Mouse (Mus musculus): ENCODE results near the gene Olfr1278. TPM values are rescaled to one million over a fixed set of nuclear protein-coding genes. Genes with fewer than 3 reads are reported as not detected.
"Not testable (repeated sequence)": the region's sequence is repeated elsewhere in the genome, so short reads cannot be mapped to it uniquely, and the experiment has no call there.

Olfr1278 gene
- polyA plus RNA-seq (2015; fragmentation: Nextera tagmentation; extraction: Ambion mirVana): not detected in 2 replicates

DNA sequence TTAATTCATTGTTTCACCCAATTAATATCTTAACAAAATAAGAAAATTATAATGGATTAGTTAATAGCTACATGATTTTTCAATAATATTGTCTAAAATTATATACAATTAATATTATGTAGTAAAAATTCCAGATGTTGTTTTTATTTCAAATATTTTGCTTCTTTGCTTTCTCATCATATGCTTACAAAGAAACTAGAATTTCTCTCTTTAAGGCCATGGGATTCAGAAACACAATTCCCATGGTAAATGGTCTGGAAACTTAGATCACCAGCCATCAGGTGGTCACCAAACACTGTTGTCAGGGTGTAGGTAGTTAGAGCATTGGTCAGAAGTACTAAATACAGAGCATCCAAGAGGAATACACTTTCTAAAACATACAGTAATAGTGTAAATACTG, at the start of gene Olfr1278:
Gene Olfr1278 (plus strand): TSS at position 301 of the 400 bp plus-strand sequence.
- Histone ChIP-seq H3K9ac (replicated peaks; ENCODE audit: low read length) (no peak within 1 kb of the TSS), H3K4me3 (ENCODE audit: low read length) (no peak within 1 kb of the TSS), H3K27me3 (ENCODE audit: insufficient read depth, low read length) (no peaks in the 10 kb centered on the region), H3K4me1 (ENCODE audit: insufficient read depth, low read length) (no peaks in the 10 kb centered on the region), H3K9me3 (ENCODE audit: low read length) (no peaks in the 10 kb centered on the region), H3K36me3 (ENCODE audit: insufficient read depth, low read length) (no peaks in the 10 kb centered on the region), H3K4me2 (replicated peaks; ENCODE audit: low read depth, low read length) (no peak within 1 kb of the TSS), H3K27ac (ENCODE audit: low read length) (no peak within 1 kb of the TSS)
- no peak for ATAC-seq (ENCODE audit: low FRiP score, low TSS enrichment)

DNA sequence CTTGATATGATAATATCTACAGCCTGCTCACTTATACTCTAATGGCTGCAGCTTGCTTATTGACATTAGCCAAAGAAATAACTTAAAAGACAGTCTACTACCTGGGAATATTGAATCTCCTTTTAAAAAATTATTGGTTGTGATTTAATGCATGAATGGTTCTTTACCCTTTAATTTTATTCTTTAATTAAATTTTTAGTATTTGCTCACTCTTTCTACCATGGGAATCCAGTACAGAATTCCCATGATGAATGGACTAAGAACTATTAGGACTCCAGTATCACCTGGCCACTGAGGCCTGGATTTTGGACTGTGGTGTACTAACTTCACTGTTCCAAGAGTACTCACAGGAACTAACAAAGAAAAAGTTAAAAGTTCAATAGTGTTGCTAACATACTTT, 35.7 kb upstream of the Olfr1278 start, which contains the start of gene Olfr1276:
Gene Olfr1276 (plus strand): TSS at position 301 of the 400 bp plus-strand sequence.
- no peak within 1 kb of the TSS for H3K9ac ChIP-seq (replicated peaks; ENCODE audit: low read length)
- ATAC-seq (ENCODE audit: low FRiP score, low TSS enrichment): no peak
- no peaks in the 10 kb centered on the region for H3K9me3 ChIP-seq (ENCODE audit: low read length)
- no peaks in the 10 kb centered on the region for H3K4me1 ChIP-seq (ENCODE audit: insufficient read depth, low read length)
- H3K4me2 ChIP-seq (replicated peaks; ENCODE audit: low read depth, low read length): no peak within 1 kb of the TSS
- no peak within 1 kb of the TSS for H3K27ac ChIP-seq (ENCODE audit: low read length)
- H3K27me3 ChIP-seq (ENCODE audit: insufficient read depth, low read length): no peaks in the 10 kb centered on the region
- H3K36me3 ChIP-seq (ENCODE audit: insufficient read depth, low read length): no peaks in the 10 kb centered on the region
- no peak within 1 kb of the TSS for H3K4me3 ChIP-seq (ENCODE audit: low read length)

DNA sequence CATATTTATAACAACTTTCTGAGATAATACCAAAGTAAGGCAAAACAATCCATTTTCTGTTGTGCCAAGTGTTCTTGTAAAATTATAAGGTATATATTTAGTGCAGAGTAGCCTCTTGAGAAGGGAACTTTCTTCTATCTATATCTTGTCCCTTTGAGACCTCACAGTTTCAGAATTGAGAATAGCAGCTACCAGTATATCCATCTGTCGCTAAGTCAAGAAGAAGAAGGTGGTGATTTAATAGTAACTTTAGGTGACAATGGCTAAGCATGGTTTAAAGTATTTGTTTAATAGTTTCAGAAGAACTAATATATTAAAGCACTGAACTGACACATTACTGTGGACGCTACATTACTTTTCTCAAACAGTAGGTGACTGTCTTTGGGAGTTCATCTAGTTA, 15.9 kb upstream of the Olfr1278 start, which contains the start of gene Olfr1277:
Gene Olfr1277 (minus strand): TSS at position 101 of the 400 bp plus-strand sequence.
- no peak within 1 kb of the TSS for H3K9ac ChIP-seq (replicated peaks; ENCODE audit: low read length)
- 70% methylated on average over 2 of the region's 2 CpGs for WGBS
- no peak for ATAC-seq (ENCODE audit: low FRiP score, low TSS enrichment)

DNA sequence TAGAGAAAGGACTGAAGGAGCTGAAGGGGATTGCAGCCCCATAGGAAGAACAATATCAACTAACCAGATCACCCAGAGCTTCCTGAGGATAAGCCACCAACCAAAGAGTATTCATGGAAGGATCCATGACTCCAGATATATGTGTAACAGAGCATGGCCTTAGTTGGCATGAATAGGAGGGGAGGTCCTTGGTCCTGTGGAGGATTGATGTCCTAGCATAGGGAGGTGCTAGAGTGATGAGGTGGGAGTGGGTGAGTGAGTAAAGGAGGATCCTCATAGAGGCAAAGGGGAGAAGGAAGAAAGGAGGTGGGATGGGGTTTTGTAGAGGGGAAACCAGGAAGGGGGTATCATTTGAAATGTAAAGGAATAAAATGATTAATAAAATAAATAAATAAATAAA, 8.6 kb downstream of the Olfr1278 start:
- Histone ChIP-seq H3K27ac (ENCODE audit: low read length) (no peak overlapping the region), H3K4me1 (ENCODE audit: insufficient read depth, low read length) (no peaks in the 10 kb centered on the region), H3K9me3 (ENCODE audit: low read length) (no peaks in the 10 kb centered on the region), H3K27me3 (ENCODE audit: insufficient read depth, low read length) (no peaks in the 10 kb centered on the region), H3K9ac (replicated peaks; ENCODE audit: low read length) (no peak overlapping the region), H3K4me2 (replicated peaks; ENCODE audit: low read depth, low read length) (no peak overlapping the region), H3K36me3 (ENCODE audit: insufficient read depth, low read length) (no peaks in the 10 kb centered on the region), H3K4me3 (ENCODE audit: low read length) (no peak overlapping the region)
- ATAC-seq (ENCODE audit: low FRiP score, low TSS enrichment): no peak

More for the DNA sequence above, 15.9 kb upstream of the Olfr1278 start, which contains the start of gene Olfr1277:
- Histone ChIP-seq H3K27me3 (ENCODE audit: insufficient read depth, low read length) (no peaks in the 10 kb centered on the region), H3K4me1 (ENCODE audit: insufficient read depth, low read length) (no peaks in the 10 kb centered on the region), H3K9me3 (ENCODE audit: low read length) (no peaks in the 10 kb centered on the region), H3K4me2 (replicated peaks; ENCODE audit: low read depth, low read length) (no peak within 1 kb of the TSS), H3K27ac (ENCODE audit: low read length) (no peak within 1 kb of the TSS), H3K4me3 (ENCODE audit: low read length) (no peak within 1 kb of the TSS), H3K36me3 (ENCODE audit: insufficient read depth, low read length) (no peaks in the 10 kb centered on the region)

DNA sequence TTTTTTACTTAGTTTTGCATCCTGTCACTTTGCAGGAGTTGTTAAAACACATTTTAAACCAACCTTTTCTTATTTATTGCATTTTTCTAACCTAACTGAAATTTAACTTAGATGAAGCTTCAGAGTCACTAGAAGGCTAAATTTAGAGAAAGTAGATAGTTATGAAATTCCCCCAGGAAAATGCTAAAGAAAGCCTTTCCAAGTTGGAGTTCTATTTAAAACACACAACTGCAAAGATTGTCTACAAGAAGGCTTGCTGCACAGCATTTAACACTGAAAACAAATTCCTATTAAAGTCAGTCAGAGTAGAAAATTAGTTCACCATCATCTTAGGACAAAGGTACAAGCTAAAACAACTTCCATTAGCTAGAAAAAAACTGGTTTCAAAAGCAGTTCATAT, 10.4 kb downstream of the Olfr1278 start, which contains the start of gene Olfr1279:
Gene Olfr1279 (plus strand): TSS at position 262 of the 400 bp plus-strand sequence.
- H3K4me3 ChIP-seq (ENCODE audit: low read length): no peak within 1 kb of the TSS
- no peak within 1 kb of the TSS for H3K4me2 ChIP-seq (replicated peaks; ENCODE audit: low read depth, low read length)
- ATAC-seq (ENCODE audit: low FRiP score, low TSS enrichment): no peak
- no peaks in the 10 kb centered on the region for H3K9me3 ChIP-seq (ENCODE audit: low read length)
- H3K27me3 ChIP-seq (ENCODE audit: insufficient read depth, low read length): no peaks in the 10 kb centered on the region
- no peaks in the 10 kb centered on the region for H3K36me3 ChIP-seq (ENCODE audit: insufficient read depth, low read length)
- no peak within 1 kb of the TSS for H3K27ac ChIP-seq (ENCODE audit: low read length)
- no peaks in the 10 kb centered on the region for H3K4me1 ChIP-seq (ENCODE audit: insufficient read depth, low read length)
- no peak within 1 kb of the TSS for H3K9ac ChIP-seq (replicated peaks; ENCODE audit: low read length)

DNA sequence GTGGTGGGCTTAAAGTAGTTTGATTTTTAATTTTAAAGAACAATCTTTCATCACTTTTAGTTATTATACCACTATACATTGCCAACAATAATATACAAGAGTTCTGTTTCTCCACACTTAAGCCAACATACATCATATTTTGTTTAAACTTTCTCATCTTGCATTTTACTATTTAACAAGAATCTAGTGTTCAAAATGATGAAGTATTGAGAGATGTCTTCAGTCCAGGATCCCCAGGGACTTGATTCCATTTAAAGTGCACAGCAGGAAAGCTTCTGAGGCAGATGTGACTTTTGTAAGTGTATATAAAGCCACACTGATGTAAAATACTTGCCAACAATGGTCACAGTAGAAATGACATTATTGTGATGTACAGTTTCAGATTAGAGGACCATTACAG, 23.8 kb downstream of the Olfr1278 start, which contains the start of gene Olfr1280:
Gene Olfr1280 (plus strand): TSS at position 301 of the 400 bp plus-strand sequence.
- no peaks in the 10 kb centered on the region for H3K36me3 ChIP-seq (ENCODE audit: insufficient read depth, low read length)
- no peak within 1 kb of the TSS for H3K4me2 ChIP-seq (replicated peaks; ENCODE audit: low read depth, low read length)
- no peaks in the 10 kb centered on the region for H3K9me3 ChIP-seq (ENCODE audit: low read length)
- no peak for ATAC-seq (ENCODE audit: low FRiP score, low TSS enrichment)
- H3K27me3 ChIP-seq (ENCODE audit: insufficient read depth, low read length): no peaks in the 10 kb centered on the region
- H3K4me3 ChIP-seq (ENCODE audit: low read length): no peak within 1 kb of the TSS
- no peaks in the 10 kb centered on the region for H3K4me1 ChIP-seq (ENCODE audit: insufficient read depth, low read length)
- H3K27ac ChIP-seq (ENCODE audit: low read length): no peak within 1 kb of the TSS
- H3K9ac ChIP-seq (replicated peaks; ENCODE audit: low read length): no peak within 1 kb of the TSS

DNA sequence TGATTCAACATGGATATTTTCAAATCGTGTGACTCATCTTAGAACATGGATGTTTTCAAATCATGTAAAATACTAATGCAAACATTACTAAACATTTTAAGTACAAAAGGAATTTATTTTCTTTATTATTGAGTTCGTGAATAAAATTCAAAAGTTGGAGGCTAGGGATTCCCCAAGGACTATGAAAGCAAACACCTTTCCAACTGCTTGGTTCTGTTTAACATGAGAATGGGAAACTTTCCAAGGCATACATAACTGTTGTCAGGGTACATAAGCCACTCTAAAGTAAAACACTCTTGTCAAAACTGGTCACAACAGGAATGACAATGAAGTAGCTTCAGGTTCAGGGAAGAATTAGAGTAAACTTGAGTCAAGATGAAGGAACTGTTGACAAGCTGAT, 36.3 kb downstream of the Olfr1278 start, which contains the start of gene Olfr1281:
Gene Olfr1281 (plus strand): TSS at position 301 of the 400 bp plus-strand sequence.
- Histone ChIP-seq H3K36me3 (ENCODE audit: insufficient read depth, low read length) (no peaks in the 10 kb centered on the region), H3K4me2 (replicated peaks; ENCODE audit: low read depth, low read length) (no peak within 1 kb of the TSS), H3K9me3 (ENCODE audit: low read length) (no peaks in the 10 kb centered on the region), H3K27ac (ENCODE audit: low read length) (no peak within 1 kb of the TSS), H3K4me3 (ENCODE audit: low read length) (no peak within 1 kb of the TSS), H3K4me1 (ENCODE audit: insufficient read depth, low read length) (no peaks in the 10 kb centered on the region), H3K9ac (replicated peaks; ENCODE audit: low read length) (no peak within 1 kb of the TSS), H3K27me3 (ENCODE audit: insufficient read depth, low read length) (no peaks in the 10 kb centered on the region)
- 77% methylated on average over 2 of the region's 2 CpGs for WGBS
- no peak for ATAC-seq (ENCODE audit: low FRiP score, low TSS enrichment)

DNA sequence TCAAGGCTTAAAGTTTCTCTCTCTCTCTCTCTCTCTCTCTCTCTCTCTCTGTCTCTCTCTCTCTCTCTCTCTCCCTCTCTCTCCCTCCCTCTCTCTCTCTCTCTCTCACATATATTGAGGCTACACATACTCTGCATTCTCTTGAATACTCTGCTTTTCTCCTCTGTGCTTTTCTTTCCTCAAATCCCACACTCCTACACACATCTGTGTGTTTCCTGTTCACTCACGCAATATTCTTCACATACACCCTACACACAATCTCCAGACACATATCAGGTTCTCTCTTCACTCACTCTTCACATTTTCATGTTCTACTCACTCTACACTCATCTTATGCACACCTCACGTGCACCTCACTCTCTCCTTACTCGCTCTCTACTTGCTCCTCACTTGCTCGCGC, 43.8 kb downstream of the Olfr1278 start:
- not testable (repeated sequence) for H3K9me3 ChIP-seq (ENCODE audit: low read length); H3K4me2 ChIP-seq (replicated peaks; ENCODE audit: low read depth, low read length); H3K4me3 ChIP-seq (ENCODE audit: low read length); H3K27ac ChIP-seq (ENCODE audit: low read length); H3K36me3 ChIP-seq (ENCODE audit: insufficient read depth, low read length); H3K4me1 ChIP-seq (ENCODE audit: insufficient read depth, low read length); H3K9ac ChIP-seq (replicated peaks; ENCODE audit: low read length); H3K27me3 ChIP-seq (ENCODE audit: insufficient read depth, low read length); ATAC-seq (ENCODE audit: low FRiP score, low TSS enrichment)
- 87% methylated on average over 5 of the region's 5 CpGs for WGBS

DNA sequence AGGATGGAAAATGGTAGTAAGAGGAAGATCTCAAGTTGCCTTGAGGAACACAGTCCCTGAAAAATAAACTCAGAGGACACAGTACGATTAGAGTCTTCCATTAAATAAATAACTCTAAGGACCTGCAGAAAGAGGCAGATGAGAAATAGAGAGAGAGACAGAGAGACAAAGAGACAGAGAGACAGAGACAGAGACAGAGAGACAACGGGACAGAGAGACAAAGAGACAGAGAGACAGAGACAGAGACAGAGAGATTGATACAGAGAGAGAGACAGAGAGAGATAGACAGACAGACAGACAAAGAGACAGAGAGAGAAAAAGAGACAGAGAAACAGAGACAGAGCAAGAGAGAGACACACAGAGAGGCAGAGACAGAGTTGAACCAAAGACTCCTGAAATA, 46.0 kb downstream of the Olfr1278 start, which contains the start of gene Olfr1282:
Gene Olfr1282 (minus strand): TSS at position 101 of the 400 bp plus-strand sequence.
- 77% methylated on average over 2 of the region's 2 CpGs for WGBS
- Histone ChIP-seq H3K4me3 (ENCODE audit: low read length) (no peak within 1 kb of the TSS), H3K27me3 (ENCODE audit: insufficient read depth, low read length) (no peaks in the 10 kb centered on the region), H3K4me2 (replicated peaks; ENCODE audit: low read depth, low read length) (no peak within 1 kb of the TSS), H3K27ac (ENCODE audit: low read length) (no peak within 1 kb of the TSS), H3K9me3 (ENCODE audit: low read length) (no peaks in the 10 kb centered on the region), H3K36me3 (ENCODE audit: insufficient read depth, low read length) (no peaks in the 10 kb centered on the region), H3K4me1 (ENCODE audit: insufficient read depth, low read length) (no peaks in the 10 kb centered on the region), H3K9ac (replicated peaks; ENCODE audit: low read length) (no peak within 1 kb of the TSS)
- ATAC-seq (ENCODE audit: low FRiP score, low TSS enrichment): no peak
